Mouse (Mus musculus): ENCODE data around the gene Crabp1. TPM values are rescaled to one million over a fixed set of nuclear protein-coding genes. Genes with fewer than 3 reads are reported as not detected.

Crabp1 gene
- not detected for polyA plus RNA-seq (2014; fragmentation: Illumina TruSeq; extraction: RNeasy Lipid Tissue Mini Kit (QIAGEN cat#74804))

DNA sequence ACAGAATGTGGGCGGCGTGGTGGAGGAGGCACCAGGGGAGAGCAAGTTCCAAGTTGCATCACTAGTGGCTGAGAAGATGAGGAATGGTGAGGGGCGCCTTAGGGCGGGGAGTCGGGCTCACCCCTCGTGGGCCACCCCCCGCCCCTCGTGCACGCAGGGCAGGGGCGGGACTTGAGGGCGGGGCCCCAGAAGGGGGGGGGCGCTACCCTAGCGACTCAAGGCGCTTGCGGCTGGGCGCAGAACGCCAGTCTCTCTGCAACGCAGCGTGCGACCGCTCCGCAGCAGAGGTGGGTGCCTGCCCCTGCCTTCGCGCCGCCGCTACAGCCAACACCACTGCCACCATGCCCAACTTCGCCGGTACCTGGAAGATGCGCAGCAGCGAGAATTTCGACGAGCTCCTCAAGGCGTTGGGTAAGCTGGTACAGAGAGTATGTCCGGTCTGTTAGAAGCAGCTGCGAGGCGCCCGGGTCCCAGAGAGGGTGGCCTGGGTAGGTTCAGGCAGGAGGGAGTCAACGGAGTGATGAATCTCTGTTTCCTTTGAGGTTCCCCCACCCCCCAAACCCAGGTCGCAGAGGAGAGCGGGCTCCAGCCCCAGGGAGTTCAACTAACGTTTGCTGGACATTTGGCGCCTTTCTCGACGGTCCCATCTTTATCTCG lies at the start of gene Crabp1:
TSS of gene Crabp1 (plus strand) at position 188 of the 657 bp plus-strand sequence.

DNA sequence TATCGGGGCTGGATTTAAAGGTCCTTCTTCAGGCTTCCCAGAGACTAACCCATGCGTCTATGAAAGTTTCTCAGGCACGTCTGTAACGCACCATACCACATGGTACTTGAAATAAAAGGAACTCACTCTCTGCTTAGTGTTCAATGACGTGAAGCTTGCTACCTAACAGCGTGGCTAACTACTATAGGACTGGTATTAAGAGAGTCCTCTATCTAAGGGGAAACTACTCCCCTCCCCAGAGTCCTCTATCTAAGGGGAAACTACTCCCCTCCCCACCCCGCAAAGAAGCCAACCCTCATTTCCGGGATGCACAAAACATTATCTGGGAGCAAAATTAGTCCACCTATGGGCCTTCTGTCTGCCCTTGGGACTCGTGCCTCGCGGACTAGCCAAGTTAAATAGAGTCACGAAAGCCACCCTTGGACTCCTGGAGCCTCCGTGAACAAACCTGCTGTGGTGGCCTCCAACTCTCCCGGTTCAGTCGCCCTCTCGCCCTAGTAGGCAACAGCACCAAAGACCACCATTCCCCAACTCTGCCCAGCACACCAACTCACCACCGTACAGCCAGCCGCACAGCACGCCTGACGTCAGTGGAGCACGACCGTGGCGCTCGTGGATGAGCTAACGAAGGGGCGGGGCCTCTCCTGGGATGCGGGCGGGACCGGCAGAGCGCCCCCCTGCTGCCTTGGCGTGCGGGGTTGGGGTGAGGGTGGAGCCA lies 30.5 kb upstream of the Crabp1 start, which contains the start of gene Wdr61:
TSS of gene Wdr61 (minus strand) at position 599 of the 718 bp plus-strand sequence.

Other genes with a start within 250 kb of the Crabp1 start
- gene Sh2d7, start 225.8 kb upstream of the Crabp1 start, polyA plus RNA-seq (2014; fragmentation: Illumina TruSeq; extraction: RNeasy Lipid Tissue Mini Kit (QIAGEN cat#74804)), result not detected
- gene Cib2, start 204.5 kb upstream of the Crabp1 start, polyA plus RNA-seq (2014; fragmentation: Illumina TruSeq; extraction: RNeasy Lipid Tissue Mini Kit (QIAGEN cat#74804)), result 0.86 TPM
- 151 TPM for gene Idh3a, start 178.4 kb upstream of the Crabp1 start, polyA plus RNA-seq (2014; fragmentation: Illumina TruSeq; extraction: RNeasy Lipid Tissue Mini Kit (QIAGEN cat#74804))
- gene Acsbg1, start 102.9 kb upstream of the Crabp1 start, polyA plus RNA-seq (2014; fragmentation: Illumina TruSeq; extraction: RNeasy Lipid Tissue Mini Kit (QIAGEN cat#74804)), result 58.3 TPM
- 38.8 TPM for gene Dnaja4, start 65.9 kb upstream of the Crabp1 start, polyA plus RNA-seq (2014; fragmentation: Illumina TruSeq; extraction: RNeasy Lipid Tissue Mini Kit (QIAGEN cat#74804))
- 99.2 TPM for gene Wdr61, start 30.2 kb upstream of the Crabp1 start, polyA plus RNA-seq (2014; fragmentation: Illumina TruSeq; extraction: RNeasy Lipid Tissue Mini Kit (QIAGEN cat#74804))
- 207 TPM for gene Ireb2, start 99.0 kb downstream of the Crabp1 start, polyA plus RNA-seq (2014; fragmentation: Illumina TruSeq; extraction: RNeasy Lipid Tissue Mini Kit (QIAGEN cat#74804))
- gene Hykk, start 152.5 kb downstream of the Crabp1 start, polyA plus RNA-seq (2014; fragmentation: Illumina TruSeq; extraction: RNeasy Lipid Tissue Mini Kit (QIAGEN cat#74804)), result 10.4 TPM
- gene Psma4, start 186.0 kb downstream of the Crabp1 start, polyA plus RNA-seq (2014; fragmentation: Illumina TruSeq; extraction: RNeasy Lipid Tissue Mini Kit (QIAGEN cat#74804)), result 509 TPM
- not detected for gene AY074887, start 186.2 kb downstream of the Crabp1 start, polyA plus RNA-seq (2014; fragmentation: Illumina TruSeq; extraction: RNeasy Lipid Tissue Mini Kit (QIAGEN cat#74804))
- not detected for gene Chrna5, start 216.1 kb downstream of the Crabp1 start, polyA plus RNA-seq (2014; fragmentation: Illumina TruSeq; extraction: RNeasy Lipid Tissue Mini Kit (QIAGEN cat#74804))

Data from ovary, adult 10 weeks (tissue).